Mouse (Mus musculus) megakaryocyte-erythroid progenitor cell, adult 5-6 weeks (primary cell): ENCODE data around the gene Il5. TPM values are rescaled to one million over a fixed set of nuclear protein-coding genes. Genes with fewer than 3 reads are reported as not detected.

Source experiments
- ATAC-seq: replicated peaks from 2 replicates; pipeline ENCODE4 v1.8.0; 2016; ENCODE audit warnings: mild to moderate bottlenecking, inconsistent platforms; ENCODE audit not compliant: severe bottlenecking, poor library complexity, low FRiP score, low TSS enrichment
- total RNA-seq, 2 experiments: library from RNA; stranded (forward) in 1 of 2; stranded (reverse) in 1 of 2; fragments of 200-1000, 215-1000 nt in 1 of 2; fragments of >200 nt in 1 of 2; fragmentation: Nextera tagmentation in 1 of 2; gene quantifications; 2 replicates each; pipeline ENCODE4 v1.2.3; 2014 to 2017

The Il5 gene
- total RNA-seq, 2 experiments from 2014 or later, result not detected

DNA sequence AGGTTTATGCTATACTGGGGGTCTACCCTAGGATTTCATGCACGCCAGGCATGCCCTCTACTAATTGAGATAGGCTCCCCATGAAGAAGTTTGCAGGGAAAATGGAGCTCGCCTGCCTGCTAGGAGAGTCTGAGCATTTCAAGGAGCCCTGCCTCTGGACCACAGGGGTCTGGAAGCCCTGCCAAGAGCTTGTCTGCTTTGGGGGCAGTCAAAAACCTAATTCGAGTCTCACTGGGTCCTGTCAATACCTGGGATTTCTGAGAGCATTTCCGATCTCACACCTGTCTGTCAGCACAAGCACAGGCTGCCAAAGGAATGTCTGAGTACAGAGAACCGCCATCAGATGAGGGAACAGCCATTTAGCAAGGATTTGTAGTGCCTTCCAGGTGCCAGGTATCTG lies 44.0 kb downstream of the Il5 start:
- no peak for ATAC-seq

GRCm38 (mm10) chr11:53768422-53769184 lies 48.0 kb downstream of the Il5 start:
- ATAC-seq, result no peak

- no peak for ATAC-seq
These were observed 48.6 kb downstream of the Il5 start for GRCm38 (mm10) chr11:53769185-53769576.

GRCm38 (mm10) chr11:53769760-53770124 lies 49.1 kb downstream of the Il5 start, which contains the start of gene Irf1:
Gene Irf1, plus strand, starts transcription at chr11:53770014.
- ATAC-seq, result peak; percentile 86

GRCm38 (mm10) chr11:53770125-53770791 lies 49.7 kb downstream of the Il5 start:
- peak; percentile 25; the same call in 1 of the 2 replicates for ATAC-seq

DNA sequence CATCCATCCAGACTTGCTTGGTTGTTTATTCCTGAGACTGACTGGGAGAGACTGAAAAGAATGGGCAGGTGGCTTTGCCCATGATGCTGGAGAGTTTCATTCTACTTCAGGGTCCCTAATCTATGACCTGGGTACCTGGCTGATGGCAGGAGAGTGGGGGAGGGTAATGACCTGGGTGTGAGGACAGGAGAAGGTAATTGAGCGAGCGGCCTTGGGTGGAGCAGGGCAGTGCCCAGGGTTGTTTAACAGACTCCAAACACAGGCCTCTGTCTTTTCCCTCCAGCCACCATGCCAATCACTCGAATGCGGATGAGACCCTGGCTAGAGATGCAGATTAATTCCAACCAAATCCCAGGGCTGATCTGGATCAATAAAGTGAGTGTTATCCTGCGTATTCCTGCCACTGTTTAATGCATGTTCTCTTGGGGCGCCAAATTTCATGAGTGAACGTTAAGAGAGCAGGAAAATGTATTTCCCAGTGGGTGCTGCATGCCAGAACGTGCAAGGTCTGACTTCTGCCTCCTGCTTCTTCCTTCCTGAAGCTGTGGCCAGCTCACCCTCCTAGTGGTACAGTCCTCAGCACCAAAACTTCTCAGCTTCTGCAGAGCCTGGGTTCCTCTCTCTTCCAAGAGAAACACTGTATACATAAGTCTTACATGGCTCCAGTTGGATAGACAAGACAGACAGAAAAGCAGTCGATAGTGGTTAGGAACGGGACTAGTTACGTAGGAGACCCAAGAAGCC lies 50.6 kb downstream of the Il5 start:
- ATAC-seq, result no peak

GRCm38 (mm10) chr11:53772536-53772935 lies 51.9 kb downstream of the Il5 start:
- no peak for ATAC-seq

DNA sequence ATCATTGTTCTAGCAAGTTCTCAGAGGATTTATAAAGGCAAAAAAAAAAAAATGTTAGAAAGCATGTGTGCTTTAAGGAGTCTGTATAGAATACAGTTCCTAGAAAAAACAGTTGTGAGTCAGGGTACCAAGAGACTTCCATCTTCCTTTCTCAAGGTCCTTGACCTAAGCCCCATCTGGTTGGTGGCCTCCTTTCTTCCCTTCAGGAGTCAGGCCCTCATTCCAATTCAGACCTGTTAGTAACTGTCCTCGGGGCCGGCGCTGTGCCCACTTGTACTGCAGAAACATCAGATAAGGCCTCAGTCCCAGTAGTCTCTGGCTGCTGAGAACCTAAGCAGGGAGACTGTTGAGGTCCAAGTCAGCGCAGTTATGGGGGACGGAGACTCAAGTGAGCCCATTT lies 52.5 kb downstream of the Il5 start, which contains the start of gene Gm17334:
Gene Gm17334, minus strand, starts transcription at position 101 of the 400 bp plus-strand sequence.
- ATAC-seq, result no peak

DNA sequence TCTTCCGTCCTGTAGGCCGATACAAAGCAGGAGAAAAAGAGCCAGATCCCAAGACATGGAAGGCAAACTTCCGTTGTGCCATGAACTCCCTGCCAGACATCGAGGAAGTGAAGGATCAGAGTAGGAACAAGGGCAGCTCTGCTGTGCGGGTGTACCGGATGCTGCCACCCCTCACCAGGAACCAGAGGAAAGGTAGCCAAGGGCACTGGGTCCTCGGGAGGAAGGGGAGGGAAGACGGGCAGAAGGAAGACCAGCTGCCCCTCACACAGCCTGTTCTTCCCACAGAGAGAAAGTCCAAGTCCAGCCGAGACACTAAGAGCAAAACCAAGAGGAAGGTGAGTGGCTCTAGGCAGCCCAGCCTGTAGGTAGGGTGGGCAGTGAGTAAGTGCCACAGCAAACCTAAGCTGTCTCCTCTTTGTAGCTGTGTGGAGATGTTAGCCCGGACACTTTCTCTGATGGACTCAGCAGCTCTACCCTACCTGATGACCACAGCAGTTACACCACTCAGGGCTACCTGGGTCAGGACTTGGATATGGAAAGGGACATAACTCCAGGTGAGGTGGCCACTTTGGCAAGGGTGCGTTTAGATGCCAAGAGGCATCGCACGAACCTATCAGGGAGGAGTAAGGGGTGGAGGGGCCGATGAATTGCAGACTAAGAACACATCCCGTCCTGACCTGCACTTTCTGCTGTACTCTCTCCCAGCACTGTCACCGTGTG lies 53.2 kb downstream of the Il5 start:
- ATAC-seq, result no peak

Other genes starting within 250 kb of the Il5 start
- not detected in 2 replicates for gene Gm9945, start 240.6 kb upstream of the Il5 start, total RNA-seq (2014; fragmentation: Nextera tagmentation)
- gene Gm9945, start 240.6 kb upstream of the Il5 start, total RNA-seq (2017), result not detected in 2 replicates
- 3.9 and 7.0 TPM in 2 replicates for gene Sowaha, start 240.5 kb upstream of the Il5 start, total RNA-seq (2014; fragmentation: Nextera tagmentation)
- 3.7 and 4.7 TPM in 2 replicates for gene Sowaha, start 240.5 kb upstream of the Il5 start, total RNA-seq (2017)
- 229 and 247 TPM in 2 replicates for gene Sept8, start 201.5 kb upstream of the Il5 start, total RNA-seq (2014; fragmentation: Nextera tagmentation)
- 135 and 175 TPM in 2 replicates for gene Sept8, start 201.5 kb upstream of the Il5 start, total RNA-seq (2017)
- gene Kif3a, start 153.4 kb upstream of the Il5 start, total RNA-seq (2014; fragmentation: Nextera tagmentation), result 14.4 and 14.6 TPM in 2 replicates
- gene Kif3a, start 153.4 kb upstream of the Il5 start, total RNA-seq (2017), result 20.0 and 21.9 TPM in 2 replicates
- gene Il4, start 102.1 kb upstream of the Il5 start, total RNA-seq (2014; fragmentation: Nextera tagmentation), result not detected in 2 replicates
- gene Il4, start 102.1 kb upstream of the Il5 start, total RNA-seq (2017), result 3.5 and 5.0 TPM in 2 replicates
- gene Il13, start 86.1 kb upstream of the Il5 start, total RNA-seq (2014; fragmentation: Nextera tagmentation), result not detected in 2 replicates
- not detected in 2 replicates for gene Il13, start 86.1 kb upstream of the Il5 start, total RNA-seq (2017)
- 53.6 and 58.6 TPM in 2 replicates for gene Rad50, start 13.5 kb upstream of the Il5 start, total RNA-seq (2014; fragmentation: Nextera tagmentation)
- gene Rad50, start 13.5 kb upstream of the Il5 start, total RNA-seq (2017), result 91.4 and 110 TPM in 2 replicates
- gene Irf1, start 49.2 kb downstream of the Il5 start, total RNA-seq (2014; fragmentation: Nextera tagmentation), result 3.1 and 4.4 TPM in 2 replicates
- gene Irf1, start 49.2 kb downstream of the Il5 start, total RNA-seq (2017), result 39.2 and 50.6 TPM in 2 replicates
- not detected in 2 replicates for gene Gm17334, start 52.4 kb downstream of the Il5 start, total RNA-seq (2014; fragmentation: Nextera tagmentation)
- gene Gm17334, start 52.4 kb downstream of the Il5 start, total RNA-seq (2017), result 0.89 TPM in 1 of 2 replicates, not detected in the other
- gene Gm12216, start 138.5 kb downstream of the Il5 start, total RNA-seq (2014; fragmentation: Nextera tagmentation), result 5.5 and 12.6 TPM in 2 replicates
- 1.5 TPM in 1 of 2 replicates, not detected in the other for gene Gm12216, start 138.5 kb downstream of the Il5 start, total RNA-seq (2017)
- 6.3 and 10.5 TPM in 2 replicates for gene Slc22a5, start 170.9 kb downstream of the Il5 start, total RNA-seq (2014; fragmentation: Nextera tagmentation)
- 7.0 and 11.2 TPM in 2 replicates for gene Slc22a5, start 170.9 kb downstream of the Il5 start, total RNA-seq (2017)